19 mouse cellular contexts compared by ENCODE assay signal in the genomic region with DNA sequence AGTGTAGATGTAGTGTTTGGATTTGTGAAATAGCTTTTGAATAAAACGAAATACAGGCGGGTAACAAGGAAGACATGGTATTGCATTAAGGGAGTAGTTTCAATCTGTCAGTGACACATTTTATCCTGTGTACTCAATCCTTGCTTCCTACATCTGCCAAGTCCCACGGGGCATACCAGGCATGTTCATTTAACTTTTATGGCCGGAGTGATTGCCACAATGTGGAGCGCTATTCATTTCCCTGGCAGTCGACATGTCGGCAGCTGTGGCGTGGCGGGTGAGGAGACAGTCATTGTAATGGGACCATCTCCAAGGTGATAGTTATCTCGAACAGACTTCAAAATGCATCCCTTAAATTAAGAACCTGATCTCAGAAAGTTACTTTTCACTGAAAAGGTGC.
DNase-seq lines count a peak whose midpoint lies in the region; ATAC-seq lines count a peak whose summit lies in the region.
"Had no signal": no experiment of that assay in that cellular context is flagged by ENCODE, and none has a peak within 500 bp of the region (broad histone marks: within the 10 kb centered on the region; RNA-seq: fewer than 3 reads in every experiment).

No protein-coding gene starts in this region.

- ATAC-seq in neural tube, embryonic 11.5 days (ENCODE audit: insufficient read depth, low FRiP score, low TSS enrichment), result peak; percentile 53; the same call in 1 of the 2 replicates
- peak; percentile 11; the same call in 1 of the 2 replicates for ATAC-seq in hindbrain, embryonic 11.5 days (ENCODE audit: low FRiP score)
- peak; percentile 80 for ATAC-seq in neural tube, embryonic 13.5 days (ENCODE audit: low read depth)
- ATAC-seq: intestine, embryonic 16.5 days had no signal

- H3K27me3 ChIP-seq in neural tube, embryonic 11.5 days (ENCODE audit: control insufficient read depth, insufficient read depth, low read length), result no peaks in the 10 kb centered on the region
- no peaks in the 10 kb centered on the region for H3K27me3 ChIP-seq in hindbrain, embryonic 11.5 days (ENCODE audit: control insufficient read depth, insufficient read depth, low read length)
- H3K27me3 ChIP-seq in neural tube, embryonic 13.5 days, result no peaks in the 10 kb centered on the region
- no peaks in the 10 kb centered on the region for H3K27me3 ChIP-seq in forebrain, embryonic 10.5 days (ENCODE audit: poor library complexity, severe bottlenecking)
- H3K27me3 ChIP-seq: heart, embryonic 13.5 days; limb, embryonic 13.5 days had no signal

- H3K9ac ChIP-seq in neural tube, embryonic 11.5 days (ENCODE audit: low read length), result no peak overlapping the region
- no peak overlapping the region for H3K9ac ChIP-seq in hindbrain, embryonic 11.5 days (ENCODE audit: low read depth, low read length)
- H3K9ac ChIP-seq in neural tube, embryonic 13.5 days, result no peak overlapping the region
- H3K9ac ChIP-seq: heart, embryonic 13.5 days; limb, embryonic 13.5 days; liver, embryonic 14.5 days had no signal

- H3K4me2 ChIP-seq in neural tube, embryonic 11.5 days (ENCODE audit: low read depth), result no peak overlapping the region
- no peak overlapping the region for H3K4me2 ChIP-seq in hindbrain, embryonic 11.5 days (replicated peaks; ENCODE audit: low read depth, low read length)
- peak overlapping the region; percentile 24 for H3K4me2 ChIP-seq in neural tube, embryonic 13.5 days
- H3K4me2 ChIP-seq: heart, embryonic 13.5 days; limb, embryonic 13.5 days had no signal

- DNase-seq in cerebellum, postnatal 10 days, result peak; percentile 69 to 79
- DNase-seq in cerebellum, adult 11 months, result no peak
- peak; percentile 55 for DNase-seq in neural tube, embryonic 11.5 days (ENCODE audit: low spot score)
- no peak for DNase-seq in neural tube, embryonic 10.5 days (ENCODE audit: extremely low spot score, low spot score)
- peak; percentile 19 for DNase-seq in hindbrain, embryonic 11.5 days (ENCODE audit: low spot score)
- no peak for DNase-seq in testis, postnatal 14 days (ENCODE audit: low spot score)
- DNase-seq in forebrain, embryonic 10.5 days (ENCODE audit: extremely low spot score, low spot score), result no peak
- DNase-seq: adrenal gland, postnatal 25 days; heart, adult 11 months; heart, postnatal 36 days; kidney, postnatal 36 days; layer of hippocampus, adult 9-11 months; right cerebral cortex, postnatal 14 days; thymus, postnatal 25 days had no signal

- 55% methylated on average over 10 of the region's 10 CpGs for WGBS in neural tube, embryonic 11.5 days
- WGBS in hindbrain, embryonic 11.5 days, result 71% methylated on average over 10 of the region's 10 CpGs
- 23% methylated on average over 10 of the region's 10 CpGs for WGBS in neural tube, embryonic 13.5 days
- 93% methylated on average over 10 of the region's 10 CpGs for whole genome bisulfite sequencing in forebrain, embryonic 10.5 days

- H3K4me1 ChIP-seq in neural tube, embryonic 11.5 days (ENCODE audit: control insufficient read depth, insufficient read depth, low read length), result peaks cover 5% of the 10 kb centered on the region; the same call in 1 of the 2 replicates
- no peaks in the 10 kb centered on the region for H3K4me1 ChIP-seq in hindbrain, embryonic 11.5 days (replicated peaks; ENCODE audit: control insufficient read depth, insufficient read depth, low read length)
- peaks cover 27% of the 10 kb centered on the region for H3K4me1 ChIP-seq in neural tube, embryonic 13.5 days (replicated peaks)
- peaks cover 10% of the 10 kb centered on the region for H3K4me1 ChIP-seq in forebrain, embryonic 10.5 days
- H3K4me1 ChIP-seq: heart, embryonic 13.5 days; limb, embryonic 13.5 days had no signal

- no peaks in the 10 kb centered on the region for H3K9me3 ChIP-seq in neural tube, embryonic 11.5 days (ENCODE audit: control insufficient read depth, low read length)
- no peaks in the 10 kb centered on the region for H3K9me3 ChIP-seq in hindbrain, embryonic 11.5 days (ENCODE audit: control insufficient read depth, low read length)
- no peaks in the 10 kb centered on the region for H3K9me3 ChIP-seq in neural tube, embryonic 13.5 days
- H3K9me3 ChIP-seq in forebrain, embryonic 10.5 days, result no peaks in the 10 kb centered on the region
- H3K9me3 ChIP-seq: heart, embryonic 13.5 days; limb, embryonic 13.5 days had no signal

- H3K36me3 ChIP-seq in neural tube, embryonic 11.5 days (ENCODE audit: control insufficient read depth, insufficient read depth, low read length), result no peaks in the 10 kb centered on the region
- H3K36me3 ChIP-seq in hindbrain, embryonic 11.5 days (ENCODE audit: control insufficient read depth, insufficient read depth, low read length), result no peaks in the 10 kb centered on the region
- H3K36me3 ChIP-seq in neural tube, embryonic 13.5 days, result no peaks in the 10 kb centered on the region
- H3K36me3 ChIP-seq in forebrain, embryonic 10.5 days (replicated peaks), result no peaks in the 10 kb centered on the region
- H3K36me3 ChIP-seq: heart, embryonic 13.5 days; limb, embryonic 13.5 days had no signal

- no peak overlapping the region for H3K4me3 ChIP-seq in neural tube, embryonic 11.5 days (ENCODE audit: low read depth, low read length)
- H3K4me3 ChIP-seq in hindbrain, embryonic 11.5 days (ENCODE audit: low read depth, low read length), result no peak overlapping the region
- H3K4me3 ChIP-seq in neural tube, embryonic 13.5 days, result no peak overlapping the region
- H3K4me3 ChIP-seq in forebrain, embryonic 10.5 days, result no peak overlapping the region
- H3K4me3 ChIP-seq: heart, embryonic 13.5 days; limb, embryonic 13.5 days had no signal

- no peak overlapping the region for H3K27ac ChIP-seq in neural tube, embryonic 11.5 days (ENCODE audit: low read depth, low read length)
- peak overlapping the region; percentile 14; the same call in 1 of the 2 replicates for H3K27ac ChIP-seq in hindbrain, embryonic 11.5 days (ENCODE audit: low read depth, low read length)
- H3K27ac ChIP-seq in neural tube, embryonic 13.5 days (replicated peaks), result peak overlapping the region; percentile 25
- H3K27ac ChIP-seq in forebrain, embryonic 10.5 days, result no peak overlapping the region
- H3K27ac ChIP-seq: heart, embryonic 13.5 days; limb, embryonic 13.5 days; liver, embryonic 14.5 days had no signal

Comparison
In these comparisons a context has a peak if more than half of its experiments do, and no peak if none do; other contexts are left out.
1. DNase-seq: peak in cerebellum, postnatal 10 days (2 of 2), neural tube, embryonic 11.5 days (single experiment) and hindbrain, embryonic 11.5 days (single experiment); none in cerebellum, adult 11 months (single experiment), neural tube, embryonic 10.5 days (single experiment), testis, postnatal 14 days (single experiment) and forebrain, embryonic 10.5 days (single experiment).
2. H3K27ac ChIP-seq: peak in hindbrain, embryonic 11.5 days (single experiment) and neural tube, embryonic 13.5 days (single experiment); none in neural tube, embryonic 11.5 days (single experiment) and forebrain, embryonic 10.5 days (single experiment).
3. ATAC-seq: peak in every context shown above with its lines; median percentile 80 in neural tube, embryonic 13.5 days; 53 in neural tube, embryonic 11.5 days; 11 in hindbrain, embryonic 11.5 days.